Mouse (Mus musculus) kidney, embryonic 14.5 days (tissue): ENCODE data around the gene Ccl8. TPM values are rescaled to one million over a fixed set of nuclear protein-coding genes. Genes with fewer than 3 reads are reported as not detected.

Source experiments
- ATAC-seq: fragments of 200-750 bp; cut with Nextera tagmentation; 2 replicates; pipeline ENCODE4 v1.8.0; 2017; ENCODE audit warnings: moderate number of reproducible peaks, mild to moderate bottlenecking, moderate TSS enrichment, moderate library complexity; ENCODE audit not compliant: low FRiP score, low TSS enrichment
- H3K27ac ChIP-seq: fragments of 300-500 bp; sonication (generic); 2 replicates; pipeline ENCODE4 v1.5.1; 2014; ENCODE audit warnings: low read depth, mild to moderate bottlenecking, low read length, moderate library complexity, mixed read lengths
- H3K27me3 ChIP-seq: fragments of 300-500 bp; sonication (generic); 2 replicates; pipeline ENCODE4 v1.6.1; 2014; ENCODE audit warnings: mild to moderate bottlenecking, low read length; ENCODE audit not compliant: control insufficient read depth, insufficient read depth
- H3K36me3 ChIP-seq: fragments of 300-500 bp; sonication (generic); 2 replicates; pipeline ENCODE4 v1.6.1; 2014; ENCODE audit warnings: low read length, mixed read lengths; ENCODE audit not compliant: control insufficient read depth, insufficient read depth
- H3K4me1 ChIP-seq: fragments of 300-500 bp; sonication (generic); 2 replicates; pipeline ENCODE4 v1.6.1; 2014; ENCODE audit warnings: low read length, mixed read lengths; ENCODE audit not compliant: control insufficient read depth, insufficient read depth
- H3K4me2 ChIP-seq: fragments of 300-500 bp; sonication (generic); replicated peaks from 2 replicates; pipeline ENCODE4 v1.6.1; 2014; ENCODE audit warnings: low read depth, mild to moderate bottlenecking, low read length
- H3K4me3 ChIP-seq: fragments of 300-500 bp; sonication (generic); 2 replicates; pipeline ENCODE4 v1.5.1; 2014; ENCODE audit warnings: mild to moderate bottlenecking, low read length
- H3K9ac ChIP-seq: fragments of 300-500 bp; sonication (generic); 2 replicates; pipeline ENCODE4 v1.6.1; 2014; ENCODE audit warnings: low read depth, mild to moderate bottlenecking, low read length, moderate library complexity
- H3K9me3 ChIP-seq: fragments of 300-500 bp; sonication (generic); 2 replicates; pipeline ENCODE4 v1.6.1; 2016; ENCODE audit warnings: low read length; ENCODE audit not compliant: control insufficient read depth
- WGBS: fragments of 180-500 bp; shearing (Covaris S2); extraction: QIAGEN DNeasy Blood & Tissue Kit; methylation state at CpG from one replicate; pipeline ENCODE4 v1.1.7; 2014; 5-methylcytosine and 5-hydroxymethylcytosine counted together
- polyA plus RNA-seq: library from polyadenylated mRNA; unstranded; fragments of >200 nt; fragmentation: Nextera tagmentation; extraction: Ambion mirVana; gene quantifications from 2 replicates; pipeline ENCODE4 v1.2.1, GENCODE M21; 2014

Ccl8 gene
- polyA plus RNA-seq: not detected in 2 replicates

- no peak for ATAC-seq
- Histone ChIP-seq H3K27ac (no peak within 1 kb of the TSS), H3K4me1 (no peaks in the 10 kb centered on the region), H3K27me3 (no peaks in the 10 kb centered on the region), H3K4me3 (no peak within 1 kb of the TSS), H3K36me3 (no peaks in the 10 kb centered on the region), H3K4me2 (no peak within 1 kb of the TSS), H3K9ac (no peak within 1 kb of the TSS), H3K9me3 (no peaks in the 10 kb centered on the region)
- 81% methylated on average over 3 of the region's 3 CpGs for WGBS
Observed at GRCm38 (mm10) chr11:82114885-82115284, at the start of gene Ccl8. Ccl8 (plus strand) TSS chr11:82115185.

DNA sequence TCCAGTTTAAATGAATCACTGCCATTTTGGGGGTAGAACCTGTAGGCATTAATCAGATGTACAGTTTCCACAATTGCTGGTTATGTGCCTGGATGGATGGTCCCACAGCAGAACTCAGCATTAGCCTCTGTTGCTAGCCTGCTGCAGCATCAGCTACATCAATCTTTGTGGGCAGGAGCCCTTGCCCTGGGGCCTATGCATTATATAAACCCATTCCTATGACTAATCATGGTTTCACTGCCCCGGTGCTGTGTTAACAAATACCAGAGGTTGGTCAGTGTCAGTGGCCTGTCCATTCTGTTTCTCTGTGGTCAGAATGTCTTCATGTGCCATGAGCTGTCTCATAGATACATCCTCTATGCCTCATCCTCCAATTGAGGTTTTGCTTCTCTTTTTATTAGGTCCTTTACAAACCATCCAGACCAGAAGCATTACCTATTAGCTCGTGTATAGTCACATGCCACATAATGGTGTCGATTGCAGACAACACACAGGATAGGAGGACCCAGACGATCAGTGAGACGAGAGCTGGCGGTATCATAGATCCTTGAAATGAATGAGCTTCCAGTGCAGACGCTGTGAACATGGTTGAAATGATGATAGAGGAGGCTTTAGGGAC lies 47.9 kb upstream of the Ccl8 start:
- no peaks in the 10 kb centered on the region for H3K36me3 ChIP-seq
- no peaks in the 10 kb centered on the region for H3K27me3 ChIP-seq
- H3K4me1 ChIP-seq: no peaks in the 10 kb centered on the region
- H3K27ac ChIP-seq: no peak overlapping the region
- no peak overlapping the region for H3K4me2 ChIP-seq
- no peaks in the 10 kb centered on the region for H3K9me3 ChIP-seq
- no peak for ATAC-seq
- 76% methylated on average over 7 of the region's 7 CpGs for WGBS
- H3K9ac ChIP-seq: no peak overlapping the region
- H3K4me3 ChIP-seq: no peak overlapping the region

DNA sequence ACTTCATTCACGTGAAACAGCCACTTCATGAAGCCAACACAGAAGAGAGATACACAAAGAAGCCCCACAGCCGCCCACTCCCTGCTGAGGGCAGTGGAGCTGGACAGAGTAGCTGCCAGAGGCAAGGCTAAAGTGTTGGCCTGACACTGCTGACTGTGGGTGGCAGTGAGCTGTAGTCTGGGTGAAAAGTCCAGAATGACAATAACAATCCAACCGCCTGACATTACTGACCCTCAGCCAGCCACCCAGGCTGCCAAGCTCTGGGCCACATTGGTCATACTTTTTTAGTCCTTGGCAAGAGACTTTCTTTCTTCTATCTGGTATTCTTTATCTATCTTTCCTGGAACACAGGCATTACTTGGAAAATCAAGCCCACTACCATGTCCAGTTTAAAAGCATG lies 43.9 kb upstream of the Ccl8 start:
- H3K4me3 ChIP-seq: no peak overlapping the region
- WGBS: 68% methylated on average over 3 of the region's 3 CpGs

DNA sequence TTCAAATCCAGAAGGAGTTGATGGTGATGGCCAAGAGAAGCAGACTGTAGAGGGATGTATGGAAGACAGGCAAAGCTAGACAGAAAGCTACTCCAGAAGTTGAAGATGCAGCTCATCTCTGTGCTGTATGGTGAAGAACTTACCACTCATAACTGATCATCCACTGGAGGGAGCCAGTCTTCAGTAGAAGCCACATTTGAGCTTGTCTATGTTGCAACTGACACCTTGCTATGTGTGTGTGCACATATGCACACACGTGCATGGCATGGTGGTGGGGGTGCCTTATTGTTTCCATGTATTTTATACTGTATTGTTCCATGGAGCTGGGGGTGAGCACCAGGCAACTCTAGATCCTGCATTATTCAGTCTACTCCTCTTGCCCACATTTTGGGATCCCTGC lies 42.6 kb upstream of the Ccl8 start:
- Histone ChIP-seq H3K4me2 (no peak overlapping the region), H3K27ac (no peak overlapping the region), H3K27me3 (no peaks in the 10 kb centered on the region), H3K9me3 (no peaks in the 10 kb centered on the region), H3K4me3 (no peak overlapping the region), H3K9ac (no peak overlapping the region), H3K4me1 (no peaks in the 10 kb centered on the region), H3K36me3 (no peaks in the 10 kb centered on the region)
- 62% methylated on average over 1 of the region's 1 CpGs for WGBS
- no peak for ATAC-seq

More for the DNA sequence above, 43.9 kb upstream of the Ccl8 start:
- no peaks in the 10 kb centered on the region for H3K9me3 ChIP-seq
- H3K9ac ChIP-seq: no peak overlapping the region
- H3K4me1 ChIP-seq: no peaks in the 10 kb centered on the region
- H3K4me2 ChIP-seq: no peak overlapping the region
- H3K36me3 ChIP-seq: no peaks in the 10 kb centered on the region
- ATAC-seq: no peak
- H3K27me3 ChIP-seq: no peaks in the 10 kb centered on the region
- no peak overlapping the region for H3K27ac ChIP-seq

- Histone ChIP-seq H3K36me3 (no peaks in the 10 kb centered on the region), H3K27ac (no peak overlapping the region), H3K4me1 (no peaks in the 10 kb centered on the region), H3K9me3 (no peaks in the 10 kb centered on the region), H3K27me3 (no peaks in the 10 kb centered on the region), H3K4me2 (no peak overlapping the region), H3K9ac (no peak overlapping the region), H3K4me3 (no peak overlapping the region)
- ATAC-seq: no peak
- 65% methylated on average over 3 of the region's 3 CpGs for WGBS
Observed at GRCm38 (mm10) chr11:82072984-82073383, 42.0 kb upstream of the Ccl8 start.

- H3K36me3 ChIP-seq: no peaks in the 10 kb centered on the region
- H3K4me2 ChIP-seq: no peak overlapping the region
- no peak overlapping the region for H3K4me3 ChIP-seq
- no peaks in the 10 kb centered on the region for H3K27me3 ChIP-seq
- 89% methylated on average over 3 of the region's 3 CpGs for WGBS
- H3K9ac ChIP-seq: no peak overlapping the region
- ATAC-seq: no peak
- no peaks in the 10 kb centered on the region for H3K9me3 ChIP-seq
- no peaks in the 10 kb centered on the region for H3K4me1 ChIP-seq
- H3K27ac ChIP-seq: no peak overlapping the region
Observed at GRCm38 (mm10) chr11:82073686-82074085, 41.3 kb upstream of the Ccl8 start.

- H3K27me3 ChIP-seq: no peaks in the 10 kb centered on the region
- WGBS: 80% methylated on average over 3 of the region's 3 CpGs
- no peak for ATAC-seq
- H3K9ac ChIP-seq: no peak overlapping the region
- no peak overlapping the region for H3K4me2 ChIP-seq
- H3K9me3 ChIP-seq: no peaks in the 10 kb centered on the region
- H3K27ac ChIP-seq: no peak overlapping the region
- no peaks in the 10 kb centered on the region for H3K36me3 ChIP-seq
- H3K4me1 ChIP-seq: no peaks in the 10 kb centered on the region
- no peak overlapping the region for H3K4me3 ChIP-seq
Observed at GRCm38 (mm10) chr11:82077031-82077430, 38.0 kb upstream of the Ccl8 start.

GRCm38 (mm10) chr11:82078136-82078730 lies 36.8 kb upstream of the Ccl8 start:
- Histone ChIP-seq H3K27me3 (no peaks in the 10 kb centered on the region), H3K4me3 (no peak overlapping the region), H3K36me3 (no peaks in the 10 kb centered on the region), H3K27ac (no peak overlapping the region), H3K4me1 (no peaks in the 10 kb centered on the region), H3K4me2 (no peak overlapping the region), H3K9ac (no peak overlapping the region), H3K9me3 (no peaks in the 10 kb centered on the region)
- ATAC-seq: no peak

DNA sequence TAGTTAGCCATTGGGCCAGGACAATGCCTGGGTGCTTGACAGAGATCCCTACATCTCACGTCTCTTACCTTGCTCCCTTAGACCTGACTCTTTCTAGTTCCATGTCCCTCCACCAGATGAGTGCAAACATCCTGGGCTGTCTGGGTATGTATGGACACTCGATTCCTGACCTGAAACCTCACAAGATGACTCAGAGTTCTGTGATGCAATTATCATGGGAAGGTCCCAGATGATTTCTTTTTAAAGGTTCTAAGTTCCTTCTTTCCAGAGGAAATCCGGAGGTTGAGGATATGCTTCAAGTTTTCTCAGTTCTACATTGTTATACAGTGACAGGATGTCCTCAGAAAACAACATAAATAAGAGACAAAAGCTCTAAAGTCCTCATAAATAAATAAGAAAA lies 34.1 kb upstream of the Ccl8 start:
- H3K4me2 ChIP-seq: no peak overlapping the region
- no peaks in the 10 kb centered on the region for H3K4me1 ChIP-seq
- H3K9me3 ChIP-seq: no peaks in the 10 kb centered on the region
- WGBS: 85% methylated on average over 3 of the region's 3 CpGs
- H3K27ac ChIP-seq: no peak overlapping the region
- H3K4me3 ChIP-seq: no peak overlapping the region
- ATAC-seq: no peak
- no peaks in the 10 kb centered on the region for H3K27me3 ChIP-seq
- H3K36me3 ChIP-seq: no peaks in the 10 kb centered on the region
- no peak overlapping the region for H3K9ac ChIP-seq
